In the genomic region with DNA sequence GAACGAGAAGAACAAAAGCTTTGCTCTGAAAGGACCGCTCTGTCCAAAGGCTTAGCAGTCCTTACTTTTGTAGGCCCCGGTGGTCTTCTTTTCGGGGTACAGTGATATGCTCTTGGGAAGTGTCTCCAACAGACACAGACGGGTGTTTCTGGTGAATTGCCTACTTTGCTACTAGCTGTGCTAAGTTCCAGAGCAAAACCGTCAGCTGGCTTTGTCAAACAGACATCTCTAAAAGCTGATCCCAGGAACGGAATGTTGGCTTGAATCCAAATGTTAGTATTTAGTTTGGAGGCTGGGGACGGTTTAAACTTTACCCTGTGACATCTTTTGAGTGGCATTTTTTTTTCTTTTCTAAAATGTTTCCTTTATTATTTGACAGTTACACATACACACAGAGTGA, we compare ENCODE assay signal across 12 mouse cellular contexts.
A peak's percentile ranks its signal among the peaks of the same experiment; 100 is the strongest.
DNase-seq lines count a peak whose midpoint lies in the region; ATAC-seq and TF ChIP-seq lines count a peak whose summit lies in the region.
"Had no signal": no experiment of that assay in that cellular context is flagged by ENCODE, and none has a peak within 500 bp of the region (broad histone marks: within the 10 kb centered on the region; RNA-seq: fewer than 3 reads in every experiment).

No protein-coding gene starts in this region.

- peak; percentile 57 for DNase-seq in embryonic facial prominence, embryonic 11.5 days (ENCODE audit: low spot score)
- DNase-seq in embryonic facial prominence, embryonic 10.5 days (ENCODE audit: low spot score) = no peak
- peak; percentile 95 for DNase-seq in liver, adult 2 months (ENCODE audit: extremely low read depth, low read depth, low spot score)
- no peak for DNase-seq in liver, embryonic 11.5 days (ENCODE audit: low spot score)
- peak; percentile 62 for DNase-seq in Muller cell, postnatal 12 days (ENCODE audit: inconsistent ontology term)
- DNase-seq in kidney, postnatal 14 days = peak; percentile 67
- DNase-seq in urinary bladder, adult 2 months (ENCODE audit: low spot score) = no peak
- DNase-seq: spleen, adult 18-20 months had no signal

- no peak overlapping the region for H3K4me3 ChIP-seq in embryonic facial prominence, embryonic 11.5 days (ENCODE audit: low read depth, low read length)
- no peak overlapping the region for H3K4me3 ChIP-seq in embryonic facial prominence, embryonic 10.5 days
- no peak overlapping the region for H3K4me3 ChIP-seq in liver, adult 2 months (ENCODE audit: insufficient read depth, low read depth, low read length)
- H3K4me3 ChIP-seq in liver, embryonic 11.5 days (ENCODE audit: low read depth, low read length) = no peak overlapping the region
- H3K4me3 ChIP-seq in hindbrain, embryonic 16.5 days (ENCODE audit: low read length) = no peak overlapping the region
- H3K4me3 ChIP-seq: forebrain, embryonic 13.5 days; midbrain, embryonic 12.5 days had no signal

- WGBS in embryonic facial prominence, embryonic 11.5 days = 60% methylated on average over 8 of the region's 8 CpGs
- 66% methylated on average over 8 of the region's 8 CpGs for WGBS in embryonic facial prominence, embryonic 10.5 days
- 23% methylated on average over 8 of the region's 8 CpGs for WGBS in liver, adult 2 months
- WGBS in liver, embryonic 11.5 days = 71% methylated on average over 8 of the region's 8 CpGs
- 50% methylated on average over 8 of the region's 8 CpGs for WGBS in hindbrain, embryonic 16.5 days

- H3K4me2 ChIP-seq in embryonic facial prominence, embryonic 11.5 days (ENCODE audit: low read depth, low read length) = no peak overlapping the region
- H3K4me2 ChIP-seq in liver, embryonic 11.5 days = no peak overlapping the region
- no peak overlapping the region for H3K4me2 ChIP-seq in hindbrain, embryonic 16.5 days (ENCODE audit: low read length)
- H3K4me2 ChIP-seq: forebrain, embryonic 13.5 days; midbrain, embryonic 12.5 days had no signal

- H3K79me2 ChIP-seq in liver, adult 2 months (ENCODE audit: control insufficient read depth, insufficient read depth, low read length) = peaks cover 66% of the 10 kb centered on the region

- no peaks in the 10 kb centered on the region for H3K36me3 ChIP-seq in embryonic facial prominence, embryonic 11.5 days (replicated peaks; ENCODE audit: control insufficient read depth, insufficient read depth, low read depth, low read length)
- H3K36me3 ChIP-seq in embryonic facial prominence, embryonic 10.5 days (replicated peaks) = no peaks in the 10 kb centered on the region
- no peaks in the 10 kb centered on the region for H3K36me3 ChIP-seq in liver, adult 2 months (ENCODE audit: control insufficient read depth, insufficient read depth, low read length)
- no peaks in the 10 kb centered on the region for H3K36me3 ChIP-seq in liver, embryonic 11.5 days (ENCODE audit: control insufficient read depth, insufficient read depth, low read length)
- H3K36me3 ChIP-seq in hindbrain, embryonic 16.5 days (ENCODE audit: control insufficient read depth, insufficient read depth, low read length) = no peaks in the 10 kb centered on the region
- H3K36me3 ChIP-seq: G1E; midbrain, embryonic 12.5 days had no signal

- no peak overlapping the region for H3K27ac ChIP-seq in embryonic facial prominence, embryonic 11.5 days (replicated peaks; ENCODE audit: low read depth, low read length)
- H3K27ac ChIP-seq in embryonic facial prominence, embryonic 10.5 days (replicated peaks) = no peak overlapping the region; the same call in 1 of the 2 replicates
- peak overlapping the region; percentile 7 for H3K27ac ChIP-seq in liver, adult 2 months (replicated peaks; ENCODE audit: insufficient read depth, low read depth, low read length)
- H3K27ac ChIP-seq in liver, embryonic 11.5 days (ENCODE audit: low read depth, low read length) = no peak overlapping the region
- H3K27ac ChIP-seq in hindbrain, embryonic 16.5 days (ENCODE audit: low read depth, low read length) = no peak overlapping the region
- H3K27ac ChIP-seq: forebrain, embryonic 13.5 days; midbrain, embryonic 12.5 days had no signal

- H3K9me3 ChIP-seq in embryonic facial prominence, embryonic 11.5 days (replicated peaks; ENCODE audit: control insufficient read depth, low read length) = no peaks in the 10 kb centered on the region
- H3K9me3 ChIP-seq in embryonic facial prominence, embryonic 10.5 days = no peaks in the 10 kb centered on the region
- H3K9me3 ChIP-seq in liver, embryonic 11.5 days (ENCODE audit: control insufficient read depth, low read length) = no peaks in the 10 kb centered on the region
- no peaks in the 10 kb centered on the region for H3K9me3 ChIP-seq in hindbrain, embryonic 16.5 days (ENCODE audit: control insufficient read depth, low read length)
- H3K9me3 ChIP-seq: forebrain, embryonic 13.5 days; G1E; midbrain, embryonic 12.5 days had no signal

- H3K9ac ChIP-seq in embryonic facial prominence, embryonic 11.5 days (replicated peaks; ENCODE audit: low read length) = no peak overlapping the region
- peak overlapping the region; percentile 0; the same call in 1 of the 2 replicates for H3K9ac ChIP-seq in liver, adult 2 months (ENCODE audit: low read depth, low read length)
- H3K9ac ChIP-seq in liver, embryonic 11.5 days (ENCODE audit: low read depth, low read length) = no peak overlapping the region
- no peak overlapping the region for H3K9ac ChIP-seq in hindbrain, embryonic 16.5 days (ENCODE audit: low read depth, low read length)
- H3K9ac ChIP-seq: forebrain, embryonic 13.5 days; midbrain, embryonic 12.5 days had no signal

- TF ChIP-seq CTCF in liver, adult 2 months (IDR thresholded peaks at IDR 0.05; ENCODE audit: low read depth, low read length) = no peak

- no peak for TF ChIP-seq POLR2A in liver, adult 2 months (IDR thresholded peaks at IDR 0.05; ENCODE audit: extremely low read depth, insufficient read depth, low read length)

- no peaks in the 10 kb centered on the region; the same call in 1 of the 2 replicates for H3K4me1 ChIP-seq in embryonic facial prominence, embryonic 11.5 days (ENCODE audit: control insufficient read depth, insufficient read depth, low read length)
- peaks cover 51% of the 10 kb centered on the region for H3K4me1 ChIP-seq in embryonic facial prominence, embryonic 10.5 days
- peaks cover 63% of the 10 kb centered on the region for H3K4me1 ChIP-seq in liver, adult 2 months (ENCODE audit: control insufficient read depth, insufficient read depth, low read length)
- H3K4me1 ChIP-seq in liver, embryonic 11.5 days (replicated peaks; ENCODE audit: control insufficient read depth, insufficient read depth, low read length) = no peaks in the 10 kb centered on the region; the same call in 1 of the 2 replicates
- H3K4me1 ChIP-seq in hindbrain, embryonic 16.5 days (ENCODE audit: control insufficient read depth, insufficient read depth, low read depth, low read length) = 0 out of 2 replicates have a peak, but pooled peaks cover 3% of the 10 kb centered on the region

- ATAC-seq in embryonic facial prominence, embryonic 11.5 days (replicated peaks; ENCODE audit: insufficient number of reproducible peaks, low FRiP score, low TSS enrichment, low read depth) = no peak
- no peak for ATAC-seq in liver, embryonic 11.5 days (replicated peaks; ENCODE audit: low FRiP score)
- no peak for ATAC-seq in hindbrain, embryonic 16.5 days
- ATAC-seq: forebrain, embryonic 13.5 days had no signal

- H3K27me3 ChIP-seq in embryonic facial prominence, embryonic 11.5 days (ENCODE audit: control insufficient read depth, insufficient read depth, low read length) = no peaks in the 10 kb centered on the region
- no peaks in the 10 kb centered on the region for H3K27me3 ChIP-seq in embryonic facial prominence, embryonic 10.5 days (replicated peaks; ENCODE audit: low read depth, poor library complexity, severe bottlenecking)
- no peaks in the 10 kb centered on the region for H3K27me3 ChIP-seq in liver, adult 2 months (ENCODE audit: control insufficient read depth, insufficient read depth, low read length)
- no peaks in the 10 kb centered on the region for H3K27me3 ChIP-seq in liver, embryonic 11.5 days (replicated peaks; ENCODE audit: control insufficient read depth, insufficient read depth, low read length)
- H3K27me3 ChIP-seq in hindbrain, embryonic 16.5 days (replicated peaks; ENCODE audit: control insufficient read depth, insufficient read depth, low read length) = no peaks in the 10 kb centered on the region
- H3K27me3 ChIP-seq: midbrain, embryonic 12.5 days had no signal

Comparison
In these comparisons a context has a peak if more than half of its experiments do, and no peak if none do; other contexts are left out.
1. DNase-seq: peak in embryonic facial prominence, embryonic 11.5 days (single experiment), liver, adult 2 months (single experiment), Muller cell, postnatal 12 days (single experiment) and kidney, postnatal 14 days (single experiment); none in embryonic facial prominence, embryonic 10.5 days (single experiment), liver, embryonic 11.5 days (single experiment) and urinary bladder, adult 2 months (single experiment).